Mouse (Mus musculus) kidney, adult 11 months (tissue): Measurements from ENCODE around the gene 1700022I11Rik.
A peak's percentile ranks its signal among the peaks of the same experiment; 100 is the strongest.
"Not testable (repeated sequence)": the region's sequence is repeated elsewhere in the genome, so short reads cannot be mapped to it uniquely, and the experiment has no call there.

Experiments used
- DNase-seq: peaks from one replicate; pipeline ENCODE4 v3.0.0; 2022

Gene 1700022I11Rik

DNA sequence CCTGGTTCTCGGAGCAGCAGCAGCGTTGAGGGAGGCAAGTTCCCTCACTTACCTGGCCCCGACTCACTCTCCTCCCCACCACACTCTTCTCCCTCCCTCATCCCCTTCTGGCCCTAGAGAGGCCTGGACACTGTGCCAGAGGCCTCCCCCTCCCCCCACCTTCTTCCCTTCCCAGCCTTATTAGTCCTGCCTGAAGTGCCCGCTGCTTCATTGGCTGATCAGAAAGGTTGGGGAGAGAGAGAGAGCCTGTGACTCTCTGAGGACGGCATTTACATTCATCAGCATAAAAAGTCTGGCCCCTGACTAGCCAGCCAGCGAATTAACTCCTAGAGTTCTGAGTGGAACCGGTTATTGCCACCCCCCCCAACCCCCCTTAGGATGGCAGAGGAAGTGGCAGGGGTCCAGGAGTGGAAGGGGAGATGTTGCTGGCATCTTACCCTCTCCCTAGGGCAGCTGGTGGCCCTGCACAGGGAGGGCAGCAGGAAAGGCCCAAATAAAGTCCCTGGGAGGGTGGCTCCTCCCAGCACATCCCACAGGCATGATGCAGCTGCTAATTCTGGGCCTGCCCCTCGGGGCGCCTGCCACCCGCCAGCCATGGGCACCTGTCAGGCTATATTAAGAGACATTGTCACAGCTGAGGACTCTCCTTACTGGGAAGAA, 15.8 kb upstream of the 1700022I11Rik start:
- DNase-seq = peak; percentile 50

DNA sequence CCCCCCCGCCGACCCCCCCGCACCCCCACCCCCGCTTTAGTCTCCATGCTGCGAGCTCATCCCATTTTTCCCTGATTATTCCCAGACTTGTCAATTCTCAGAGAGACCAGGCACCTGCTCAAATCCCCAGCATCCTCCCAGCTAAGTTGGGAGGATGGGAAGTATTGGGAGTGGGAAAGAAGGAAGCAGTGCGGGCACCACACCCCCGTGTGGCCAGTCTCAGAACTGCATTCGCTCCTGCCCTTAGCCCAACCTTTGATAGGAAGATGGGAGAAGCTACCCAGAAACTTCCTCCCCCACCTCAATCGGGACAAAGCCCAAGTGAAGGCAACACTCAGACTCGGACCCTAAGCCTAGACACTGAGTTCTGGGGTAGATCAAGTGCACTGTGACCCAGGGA, 15.1 kb upstream of the 1700022I11Rik start:
- DNase-seq = peak; percentile 63

DNA sequence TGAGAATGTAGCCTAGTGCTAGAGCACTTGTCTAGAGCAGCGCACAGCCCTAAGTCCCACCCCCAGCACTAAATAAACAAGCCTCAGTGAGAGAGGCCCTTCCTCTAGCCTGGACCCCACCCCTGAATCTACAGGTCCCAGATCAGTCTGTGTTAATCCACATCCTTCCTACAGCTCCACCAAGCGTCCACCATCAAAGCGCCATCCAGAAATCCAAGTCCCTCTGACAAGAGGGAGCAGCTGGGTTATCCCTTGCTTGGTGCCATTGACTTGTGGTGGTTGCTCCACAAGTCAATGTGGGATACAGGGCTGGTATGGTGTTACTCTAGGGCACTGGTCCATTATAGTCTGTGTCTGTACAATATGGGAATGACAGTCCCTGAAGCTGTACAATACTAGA, 14.2 kb upstream of the 1700022I11Rik start:
- DNase-seq = no peak

DNA sequence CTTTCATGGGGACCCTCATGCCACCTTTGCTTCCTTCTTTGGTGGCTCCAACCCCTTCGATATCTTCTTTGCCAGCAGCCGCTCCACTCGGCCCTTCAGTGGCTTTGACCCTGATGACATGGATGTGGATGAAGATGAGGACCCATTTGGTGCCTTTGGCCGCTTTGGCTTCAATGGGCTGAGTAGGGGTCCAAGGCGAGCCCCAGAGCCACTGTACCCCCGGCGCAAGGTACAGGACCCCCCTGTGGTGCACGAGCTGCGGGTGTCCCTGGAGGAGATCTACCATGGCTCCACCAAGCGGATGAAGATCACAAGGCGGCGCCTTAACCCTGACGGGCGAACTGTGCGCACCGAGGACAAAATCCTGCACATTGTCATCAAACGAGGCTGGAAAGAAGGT, 12.8 kb upstream of the 1700022I11Rik start:
- no peak for DNase-seq

DNA sequence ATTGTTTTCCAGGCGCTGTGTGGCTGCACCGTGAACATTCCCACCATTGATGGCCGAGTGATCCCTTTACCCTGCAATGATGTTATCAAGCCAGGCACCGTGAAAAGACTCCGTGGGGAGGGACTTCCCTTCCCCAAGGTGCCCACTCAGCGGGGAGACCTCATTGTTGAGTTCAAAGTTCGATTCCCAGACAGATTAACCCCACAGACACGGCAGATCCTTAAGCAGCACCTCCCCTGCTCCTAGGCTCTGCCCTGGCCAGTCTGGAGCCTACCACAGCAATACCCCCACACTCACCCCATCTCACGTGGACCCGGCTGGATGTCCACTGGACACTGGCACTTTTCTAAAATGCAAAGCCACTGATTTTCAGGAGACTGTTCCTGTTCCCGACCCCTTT, 12.1 kb upstream of the 1700022I11Rik start:
- peak; percentile 74 for DNase-seq

DNA sequence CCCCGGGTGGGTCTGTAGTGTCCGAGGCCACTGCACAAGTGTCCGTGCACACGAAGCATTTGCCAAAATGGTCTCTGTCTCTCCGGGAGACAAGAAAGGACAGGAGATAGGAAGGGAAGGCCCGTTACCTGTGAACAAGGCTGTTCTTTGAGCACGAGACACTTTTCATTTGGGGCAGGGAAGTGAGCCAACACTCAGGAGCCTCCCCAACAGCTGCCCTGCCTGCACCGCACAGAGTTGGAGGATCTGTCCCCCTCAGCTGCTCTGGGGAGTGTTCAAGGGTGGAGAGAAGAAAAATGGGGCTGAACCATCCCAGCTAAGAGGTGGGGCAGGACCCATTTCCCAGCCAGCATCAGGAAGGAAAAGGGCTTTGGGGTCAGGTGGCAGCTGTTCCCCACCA, 11.4 kb upstream of the 1700022I11Rik start:
- no peak for DNase-seq

DNA sequence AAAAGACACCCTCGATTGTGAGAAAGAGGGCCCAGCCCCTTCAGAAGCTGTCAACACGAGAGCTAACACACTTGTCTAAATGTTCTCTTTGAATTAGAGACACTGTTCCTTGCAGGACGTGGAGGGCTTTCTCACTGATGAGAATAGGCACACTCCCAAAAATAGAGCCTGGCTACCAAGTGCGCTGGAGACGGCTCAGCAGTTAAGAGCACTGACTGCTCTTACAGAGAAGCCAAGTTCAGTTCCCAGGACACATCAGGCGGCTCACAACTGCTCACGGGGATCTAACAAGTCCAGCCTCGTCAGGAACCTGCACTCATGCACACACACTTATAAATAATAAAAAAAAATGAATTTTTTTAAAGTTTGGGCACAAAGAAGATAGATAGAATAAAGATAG, 10.5 kb upstream of the 1700022I11Rik start:
- DNase-seq = no peak

DNA sequence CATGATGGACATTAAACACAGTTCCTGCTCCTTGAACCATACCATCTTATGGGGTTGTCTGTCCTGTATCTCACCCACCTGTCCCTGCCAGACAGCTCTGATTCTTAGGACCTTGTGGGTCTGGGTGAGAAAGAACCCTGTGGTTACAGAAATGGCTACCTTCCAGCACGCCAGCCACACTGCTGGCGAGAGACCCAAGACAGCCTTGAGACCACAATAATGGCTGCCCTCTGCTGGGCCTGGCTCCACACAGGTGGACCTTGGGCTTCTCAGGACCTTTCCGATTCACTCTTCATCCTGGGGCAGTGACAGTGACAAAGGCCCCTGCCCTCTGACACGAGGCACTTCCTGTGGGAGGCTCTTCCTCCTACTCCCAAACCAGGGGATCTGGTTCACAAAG, 10.0 kb upstream of the 1700022I11Rik start:
- no peak for DNase-seq

DNA sequence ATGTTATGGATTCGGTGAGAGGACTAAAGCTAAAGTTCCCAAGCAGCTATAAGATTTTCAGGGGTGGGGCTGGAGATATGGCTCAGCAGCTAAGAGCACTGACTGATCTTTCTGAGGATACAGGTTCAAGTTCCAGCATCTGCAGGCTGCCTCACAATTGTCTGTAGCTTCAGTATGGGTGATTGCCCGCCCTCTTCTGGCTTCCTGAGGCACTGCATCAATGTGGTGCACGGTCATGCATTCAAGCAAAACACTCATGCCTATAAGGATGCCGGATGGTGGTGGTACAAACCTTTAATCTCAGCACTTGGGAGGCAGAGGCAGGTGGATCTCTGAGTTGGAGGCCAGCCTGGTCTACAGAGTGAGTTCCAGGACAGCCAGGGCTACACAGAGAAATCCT, 7.8 kb upstream of the 1700022I11Rik start:
- DNase-seq = peak; percentile 53

DNA sequence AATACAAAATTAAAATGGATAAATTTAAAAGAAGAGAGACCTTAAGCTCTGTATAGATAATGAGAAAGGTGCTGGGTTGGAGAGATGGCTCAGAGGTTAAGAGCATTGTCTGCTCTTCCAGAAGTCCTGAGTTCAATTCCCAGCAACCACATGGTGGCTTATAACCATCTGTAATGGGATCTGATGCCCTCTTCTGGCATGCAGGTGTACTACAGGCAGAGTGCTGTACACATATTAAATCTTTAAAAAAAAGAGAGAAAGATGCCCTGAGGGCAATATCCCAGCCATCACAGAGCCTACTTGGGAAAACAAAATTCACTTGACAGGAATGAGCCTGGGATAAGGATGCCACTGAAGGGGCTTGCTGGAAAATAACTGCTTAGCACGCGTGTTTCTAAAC, 5.9 kb upstream of the 1700022I11Rik start:
- no peak for DNase-seq

DNA sequence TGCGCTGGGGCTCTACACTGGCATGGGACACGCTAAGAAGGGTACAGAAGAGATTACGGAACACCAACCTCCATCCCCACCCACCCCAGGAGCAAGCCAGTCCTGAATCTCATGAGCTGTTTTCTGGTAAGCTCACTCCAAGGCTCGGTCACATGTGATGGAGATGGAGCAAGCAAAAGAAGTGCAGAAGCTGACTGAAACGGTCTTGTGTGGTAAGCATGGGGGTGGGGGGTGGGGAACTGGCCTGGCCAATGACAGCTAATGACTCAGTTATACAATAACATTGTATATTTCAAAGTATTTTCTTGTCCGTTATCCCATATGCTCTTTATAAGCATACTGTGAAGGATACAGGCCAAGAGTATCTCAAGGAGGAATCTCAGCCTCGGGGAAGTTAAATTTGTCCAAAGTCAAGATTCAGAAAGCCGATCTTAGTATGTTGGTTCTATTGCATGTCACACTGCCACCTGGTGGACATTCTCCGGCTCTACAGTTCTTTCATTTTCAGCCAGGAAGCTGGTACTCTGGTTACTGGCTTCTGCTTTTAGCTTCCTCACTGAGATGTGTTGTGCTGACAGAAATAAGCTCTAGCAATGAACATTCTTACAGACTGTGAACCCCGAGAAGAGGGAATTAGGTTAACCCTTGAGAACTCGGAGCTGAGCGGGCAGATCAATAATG, 4.2 kb upstream of the 1700022I11Rik start:
- DNase-seq = no peak

DNA sequence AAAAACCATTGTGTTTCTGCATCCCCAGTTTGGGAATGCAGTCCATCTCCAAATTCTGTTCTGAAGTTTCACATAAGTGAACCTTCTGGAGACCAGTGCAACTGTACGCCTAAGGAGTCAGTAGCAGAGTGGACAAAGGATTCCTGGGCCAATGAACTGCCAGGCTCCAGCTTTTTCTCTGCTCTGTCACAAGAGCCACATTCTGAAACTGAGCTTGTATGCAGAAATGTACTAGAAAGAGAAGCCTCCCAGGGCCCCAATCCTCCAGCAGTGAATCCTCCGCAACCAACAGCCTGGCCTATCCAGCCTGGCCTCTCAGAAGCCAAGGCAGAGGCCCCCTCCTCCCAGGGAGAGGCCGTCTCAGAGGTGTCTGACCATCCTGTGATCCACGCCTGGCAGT, 3.5 kb downstream of the 1700022I11Rik start:
- DNase-seq = no peak

DNA sequence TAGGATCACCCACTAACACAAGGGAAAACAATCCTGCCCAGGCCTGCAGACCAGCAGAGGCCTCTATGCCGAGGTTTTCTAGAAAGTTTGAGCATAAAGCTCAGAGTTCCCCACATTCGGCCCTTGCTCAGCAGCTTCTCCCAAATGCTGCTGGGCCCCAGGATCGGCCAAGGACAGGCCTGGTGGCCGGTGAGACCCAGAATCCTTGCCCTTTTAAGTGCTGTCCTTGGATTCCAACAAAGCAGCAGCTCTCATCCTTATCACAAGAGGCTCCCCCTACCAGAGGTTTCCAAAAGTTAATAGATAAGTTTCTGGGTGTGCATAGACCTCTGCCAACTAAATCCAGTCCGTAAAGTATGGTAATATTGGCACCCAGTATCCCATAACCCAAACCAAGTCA, 4.5 kb downstream of the 1700022I11Rik start:
- DNase-seq = no peak

DNA sequence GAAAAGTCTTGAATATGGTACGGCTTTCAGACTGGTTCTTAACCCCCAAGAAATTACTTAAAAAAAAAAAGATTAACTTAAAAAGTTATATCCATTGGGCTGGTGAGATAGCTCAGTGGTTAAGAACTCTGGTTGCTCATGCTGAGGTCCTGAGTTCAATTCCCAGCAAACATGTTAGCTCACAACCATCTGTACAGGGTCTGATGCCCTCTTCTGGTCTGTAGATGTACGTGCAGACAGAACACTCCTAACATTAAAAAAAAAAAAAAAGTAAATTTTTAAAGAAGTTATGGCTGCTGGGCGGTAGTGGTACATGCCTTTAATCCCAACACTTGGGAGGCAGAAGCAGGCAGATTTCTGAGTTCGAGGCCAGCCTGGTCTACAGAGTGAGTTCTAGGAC, 8.7 kb downstream of the 1700022I11Rik start:
- no peak for DNase-seq

DNA sequence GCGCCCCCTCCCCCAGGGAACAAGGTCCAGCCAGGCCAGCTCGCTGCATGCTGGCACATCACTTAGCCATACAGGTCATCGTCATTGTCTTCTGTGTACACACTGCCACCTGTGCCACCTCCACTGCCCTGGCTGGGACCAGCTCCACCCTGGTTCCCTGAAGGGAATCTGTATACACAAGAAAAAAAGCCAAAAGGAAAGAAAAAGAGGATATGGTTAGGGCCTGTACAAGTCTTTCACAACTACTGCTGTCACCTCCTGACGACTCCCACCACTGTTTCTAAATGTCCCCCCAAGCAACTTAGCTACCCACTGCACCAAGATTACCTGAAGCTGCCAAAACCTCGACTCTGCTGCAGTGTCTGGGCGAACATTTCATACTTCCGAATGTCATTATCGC, 11.1 kb downstream of the 1700022I11Rik start:
- not testable (repeated sequence) for DNase-seq

DNA sequence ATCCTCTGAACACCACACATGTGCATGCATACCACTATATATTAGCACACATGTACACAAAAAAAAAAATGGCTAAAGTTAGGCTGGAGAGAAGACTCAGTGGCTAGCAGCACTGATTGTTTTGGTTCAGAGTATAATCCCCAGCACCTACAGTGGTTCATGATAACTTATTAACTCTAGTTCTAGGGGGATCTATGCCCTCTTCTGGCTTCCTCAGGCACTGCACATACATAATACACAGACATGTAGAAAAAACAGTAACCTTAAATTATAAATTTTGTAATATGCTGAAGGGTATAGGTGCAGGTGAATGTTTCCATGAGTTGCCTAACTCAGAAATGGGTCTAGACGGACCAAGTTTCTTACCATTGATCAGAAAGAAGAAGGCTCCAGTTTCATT, 18.9 kb downstream of the 1700022I11Rik start:
- DNase-seq = no peak

DNA sequence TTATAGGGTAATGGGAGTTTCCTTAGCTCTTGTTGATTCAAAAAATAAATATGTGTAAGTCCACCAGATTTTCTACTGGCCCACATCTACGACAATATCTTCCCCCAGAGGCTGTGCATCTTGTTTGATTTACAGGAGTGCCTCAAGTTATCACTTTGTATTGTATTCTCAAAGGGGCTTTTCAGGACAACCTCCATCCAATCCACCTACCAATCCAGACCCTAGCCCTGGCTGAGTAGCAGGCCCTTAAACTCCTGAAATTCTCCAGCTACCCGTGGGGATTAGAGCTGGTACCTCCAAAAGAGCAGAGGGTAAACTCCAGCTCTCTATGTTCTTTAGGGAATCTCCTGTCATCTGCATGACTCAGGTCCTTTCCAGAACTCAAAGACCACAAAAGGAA, 28.6 kb downstream of the 1700022I11Rik start:
- no peak for DNase-seq

DNA sequence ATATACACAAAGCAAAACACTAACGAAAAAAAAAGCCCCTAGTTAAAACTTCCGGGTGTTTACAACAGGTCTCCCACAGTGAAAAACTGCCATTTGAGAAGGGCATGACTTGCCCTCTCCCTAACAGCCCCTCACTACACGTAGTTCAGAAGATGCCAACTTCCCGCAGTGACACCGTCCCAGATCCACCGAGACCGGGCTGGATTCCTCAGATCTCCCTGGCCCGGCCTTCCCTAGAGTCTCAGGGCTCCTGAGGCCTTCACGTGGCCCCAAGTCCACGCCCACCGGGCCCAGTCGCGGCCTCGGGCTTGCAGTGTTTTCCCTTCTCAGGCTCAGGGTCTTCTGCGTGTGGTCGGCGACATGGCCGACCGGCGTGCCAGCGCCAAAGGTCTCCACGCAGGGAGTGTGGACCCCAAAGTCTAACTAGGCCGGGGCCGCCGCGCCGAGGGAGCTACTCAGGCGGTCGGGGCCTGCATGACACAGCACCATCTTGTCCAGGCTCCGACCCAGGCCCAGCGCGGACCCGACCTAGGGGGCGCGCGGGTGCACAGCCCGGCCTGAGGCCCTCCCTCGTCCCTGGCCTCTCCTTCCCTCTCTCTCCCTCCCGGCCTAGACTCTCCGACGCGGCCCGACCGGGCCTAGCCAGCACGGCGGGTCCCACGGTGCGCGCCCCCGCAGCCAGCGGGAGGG, 30.2 kb downstream of the 1700022I11Rik start:
- DNase-seq = peak; percentile 82

DNA sequence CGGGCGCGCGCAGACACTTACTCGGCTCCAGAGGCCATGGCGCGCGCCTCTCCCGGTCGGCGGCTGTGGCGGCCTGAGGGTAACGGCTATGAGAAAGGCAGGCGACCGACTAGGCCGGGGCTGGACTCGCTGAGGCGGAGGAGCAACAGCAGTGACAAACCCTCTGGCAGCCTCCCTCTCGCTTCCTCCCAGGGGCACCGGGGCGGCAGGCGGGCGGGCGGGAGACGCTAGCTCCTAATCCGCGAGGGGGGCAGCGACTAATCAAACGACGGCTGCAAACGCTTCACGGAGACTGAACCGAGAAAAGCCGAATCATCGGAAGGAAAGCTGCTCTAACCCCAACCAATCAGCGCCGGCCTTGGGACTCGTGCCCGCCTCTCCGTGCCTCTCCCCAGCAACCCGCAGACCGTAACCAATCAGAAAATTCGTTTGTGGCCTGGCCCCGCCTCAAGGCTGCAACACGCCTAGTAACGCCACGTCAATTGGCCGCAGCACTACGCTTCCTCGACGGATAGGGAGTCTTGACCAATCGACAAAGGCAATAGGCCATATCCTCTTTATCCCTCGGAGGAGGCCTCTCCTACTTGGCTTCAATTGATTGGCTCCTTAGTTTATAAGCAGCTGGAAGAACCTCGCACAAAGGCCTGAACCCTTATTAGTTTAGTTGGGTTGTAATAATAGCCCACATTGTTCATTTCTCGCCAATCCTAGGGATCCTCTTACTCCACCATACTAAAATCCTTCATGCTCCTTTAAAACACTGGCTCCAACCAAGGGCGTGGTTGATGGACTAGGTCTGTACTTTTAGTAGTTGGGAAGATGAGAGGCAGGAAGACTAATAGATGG, 31.0 kb downstream of the 1700022I11Rik start, which contains the start of gene Vcp:
Gene Vcp (minus strand): TSS at position 367 of the 846 bp plus-strand sequence.
- peak; percentile 99 for DNase-seq

DNA sequence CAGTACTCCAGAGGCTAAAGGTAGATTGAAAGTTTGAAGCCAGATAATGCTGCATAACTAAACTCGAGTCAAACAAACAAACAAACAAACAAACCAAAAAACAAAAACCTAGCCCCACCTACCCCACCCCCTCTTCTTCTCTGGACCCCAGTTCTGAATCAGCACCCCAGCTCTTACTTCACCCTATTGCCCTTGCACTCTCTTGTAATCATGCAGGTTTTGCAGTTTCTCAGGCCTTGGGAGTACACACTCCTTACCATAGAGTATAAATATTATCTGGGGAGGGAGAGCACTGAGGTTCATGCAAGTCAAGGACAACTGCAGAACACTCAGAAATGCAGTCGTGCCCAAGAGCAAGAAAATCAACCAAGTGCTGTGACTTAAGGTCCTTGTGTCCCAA, 31.9 kb downstream of the 1700022I11Rik start:
- no peak for DNase-seq

DNA sequence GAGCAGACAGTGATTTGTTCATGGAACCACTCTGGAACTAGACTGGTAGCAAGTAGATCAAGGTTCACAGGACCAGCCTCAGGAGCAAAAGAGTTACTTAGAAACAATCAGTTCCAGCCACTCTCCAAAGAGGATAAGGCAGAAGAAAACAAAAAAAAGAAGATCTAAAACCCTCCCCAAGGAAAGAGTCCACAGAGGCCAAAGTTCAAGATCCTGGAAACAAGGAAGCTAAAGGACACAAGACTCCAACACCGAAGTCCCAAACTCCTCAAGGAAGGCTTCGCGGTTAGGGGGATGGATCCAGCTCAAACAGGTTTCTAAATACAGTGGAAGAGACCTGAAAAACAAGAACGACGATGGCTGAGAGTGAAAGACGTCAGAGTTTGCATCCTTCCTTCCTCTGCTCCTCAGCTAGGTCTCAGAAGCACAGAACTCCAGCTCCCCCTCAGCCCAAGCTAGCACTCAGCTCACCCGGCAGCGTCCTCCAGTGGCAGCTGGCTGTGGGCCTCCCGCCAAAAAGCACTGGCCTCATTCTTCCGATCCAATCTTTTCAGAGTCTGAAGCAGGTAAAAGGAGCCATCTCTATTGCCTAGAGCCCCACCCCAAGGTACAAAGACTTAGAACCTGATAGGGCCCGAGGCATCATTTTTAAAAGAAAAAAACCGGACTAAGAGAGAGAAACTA, 33.5 kb downstream of the 1700022I11Rik start:
- no peak for DNase-seq

DNA sequence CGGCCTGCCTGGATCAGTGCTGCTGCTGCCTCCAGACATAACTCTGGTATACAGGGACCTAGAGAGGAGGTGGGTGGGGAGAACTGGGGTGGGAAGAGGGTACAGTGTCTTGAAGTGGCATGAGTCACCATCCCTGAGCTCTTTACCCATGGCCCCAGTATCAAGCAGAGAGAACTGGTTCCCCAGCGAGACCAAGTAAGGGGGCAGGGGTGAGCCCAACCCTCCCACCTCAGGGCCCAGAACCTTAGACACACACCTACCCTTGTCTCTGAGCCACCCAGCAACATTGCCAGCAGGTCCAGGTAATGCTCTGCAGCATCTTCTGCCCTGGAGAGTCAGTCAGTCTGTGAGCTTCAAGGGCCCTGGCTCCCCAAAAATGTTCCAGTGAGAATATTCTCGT, 35.5 kb downstream of the 1700022I11Rik start:
- DNase-seq = no peak

DNA sequence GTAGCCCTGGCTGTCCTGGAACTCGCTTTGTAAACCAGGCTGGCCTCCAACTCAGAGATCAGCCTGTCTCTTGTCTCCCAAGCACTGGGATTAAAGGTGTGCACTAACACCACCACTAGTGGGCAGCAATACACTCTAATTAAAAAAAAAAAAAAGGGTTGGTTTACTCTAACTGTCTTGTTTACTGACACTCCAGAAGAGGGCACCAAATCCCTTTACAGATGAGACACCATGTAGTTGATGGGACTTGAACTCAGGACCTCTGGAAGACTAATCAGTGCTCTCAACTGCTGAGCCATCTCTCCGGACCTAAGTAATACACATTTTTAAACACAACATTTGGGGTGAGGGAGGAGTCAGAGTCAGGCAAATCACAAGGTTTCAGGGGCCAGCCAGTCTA, 36.4 kb downstream of the 1700022I11Rik start:
- DNase-seq = peak; percentile 32
